Mouse (Mus musculus): ENCODE measurements around the gene Trpc1.

Trpc1 gene

GRCm38 (mm10) chr9:95696581-95696980 lies 53.6 kb downstream of the Trpc1 start:
- no peak for DNase-seq (ENCODE audit: low read depth)

GRCm38 (mm10) chr9:95695023-95695422 lies 55.2 kb downstream of the Trpc1 start:
- DNase-seq (ENCODE audit: low read depth): no peak

- no peak for DNase-seq (ENCODE audit: low read depth)
Observed at GRCm38 (mm10) chr9:95694526-95694925, 55.6 kb downstream of the Trpc1 start.

- DNase-seq (ENCODE audit: low read depth): no peak
Observed at GRCm38 (mm10) chr9:95693528-95694100, 56.6 kb downstream of the Trpc1 start.

- DNase-seq (ENCODE audit: low read depth): no peak
Observed at GRCm38 (mm10) chr9:95692823-95693222, 57.4 kb downstream of the Trpc1 start.

- peak; percentile 22 for DNase-seq (ENCODE audit: low read depth)
Observed at GRCm38 (mm10) chr9:95688064-95688463, 62.1 kb downstream of the Trpc1 start.

GRCm38 (mm10) chr9:95685660-95686440 lies 64.3 kb downstream of the Trpc1 start:
- DNase-seq (ENCODE audit: low read depth): no peak

GRCm38 (mm10) chr9:95680691-95681090 lies 69.5 kb downstream of the Trpc1 start:
- DNase-seq (ENCODE audit: low read depth): no peak

- DNase-seq (ENCODE audit: low read depth): no peak
Observed at GRCm38 (mm10) chr9:95679966-95680365, 70.2 kb downstream of the Trpc1 start.

GRCm38 (mm10) chr9:95676021-95676420 lies 74.2 kb downstream of the Trpc1 start:
- DNase-seq (ENCODE audit: low read depth): no peak

- DNase-seq (ENCODE audit: low read depth): no peak
Observed at GRCm38 (mm10) chr9:95675064-95675699, 75.0 kb downstream of the Trpc1 start.

GRCm38 (mm10) chr9:95672760-95673159 lies 77.4 kb downstream of the Trpc1 start:
- DNase-seq (ENCODE audit: low read depth): no peak

GRCm38 (mm10) chr9:95672331-95672730 lies 77.8 kb downstream of the Trpc1 start:
- peak; percentile 43 for DNase-seq (ENCODE audit: low read depth)

- no peak for DNase-seq (ENCODE audit: low read depth)
Observed at GRCm38 (mm10) chr9:95668306-95668705, 81.9 kb downstream of the Trpc1 start.

- no peak for DNase-seq (ENCODE audit: low read depth)
Observed at GRCm38 (mm10) chr9:95667836-95668235, 82.3 kb downstream of the Trpc1 start.

GRCm38 (mm10) chr9:95665835-95666234 lies 84.3 kb downstream of the Trpc1 start:
- no peak for DNase-seq (ENCODE audit: low read depth)

- no peak for DNase-seq (ENCODE audit: low read depth)
Observed at GRCm38 (mm10) chr9:95664290-95664989, 85.7 kb downstream of the Trpc1 start.

- DNase-seq (ENCODE audit: low read depth): no peak
Observed at GRCm38 (mm10) chr9:95657941-95658340, 92.2 kb downstream of the Trpc1 start.
